Mouse (Mus musculus) E14TG2a.4 (cell line): Measurements from ENCODE around the gene Wwox.

Source experiments
- CTCF ChIP-seq: conservative IDR thresholded peaks from 2 replicates; pipeline ENCODE4 v1.5.1; 2014; ENCODE audit warnings: low read length
- NANOG ChIP-seq: IDR thresholded peaks from 2 replicates; pipeline ENCODE4 v1.6.1; 2014; ENCODE audit warnings: borderline replicate concordance, low read length, mixed read lengths
- POU5F1 ChIP-seq: IDR thresholded peaks from 2 replicates; pipeline ENCODE4 v1.6.1; 2014; ENCODE audit warnings: low read length, borderline replicate concordance

DNA sequence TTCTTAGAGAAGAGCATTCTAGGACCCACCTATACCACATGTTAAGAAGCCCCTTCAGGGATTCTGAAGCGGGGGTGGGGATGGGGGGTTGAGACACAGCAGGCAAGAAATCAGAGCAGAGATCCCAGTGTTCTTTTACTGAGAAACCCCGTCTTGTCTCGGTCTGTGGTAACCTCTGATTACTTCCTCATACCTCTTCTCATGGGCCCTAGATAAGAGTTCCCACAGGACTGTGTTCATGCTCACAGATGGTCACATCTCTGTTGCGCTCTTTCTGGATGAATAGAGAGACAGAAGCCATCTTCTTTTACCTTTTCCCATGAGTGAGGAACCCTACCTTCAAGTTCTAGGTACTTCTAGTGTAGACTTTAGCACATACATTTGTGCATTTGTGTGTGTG is 488.5 kb downstream of the Wwox start:
- no peak for TF ChIP-seq CTCF
- TF ChIP-seq POU5F1 = no peak
- no peak for TF ChIP-seq NANOG
